Mouse (Mus musculus) heart, postnatal 0 days (tissue): ENCODE data around the gene Mta2. TPM values are rescaled to one million over a fixed set of nuclear protein-coding genes. Genes with fewer than 3 reads are reported as not detected.
A peak's percentile ranks its signal among the peaks of the same experiment; 100 is the strongest.

Experiments
- ATAC-seq: fragments of 200-750 bp; cut with Nextera tagmentation; 2 replicates; pipeline ENCODE4 v1.8.0; 2017; ENCODE audit warnings: low read depth, moderate number of reproducible peaks, moderate library complexity; ENCODE audit not compliant: insufficient read depth
- DNase-seq: peaks from one replicate; pipeline ENCODE4 v3.0.0-alpha.2; 2016; ENCODE audit warnings: low spot score
- H3K27ac ChIP-seq: fragments of 300-500 bp; sonication (generic); 2 replicates; pipeline ENCODE4 v1.5.1; 2014; ENCODE audit warnings: low read depth, mild to moderate bottlenecking
- H3K27me3 ChIP-seq: fragments of 300-500 bp; sonication (generic); 2 replicates; pipeline ENCODE4 v1.6.1; 2014; ENCODE audit warnings: low read length, mixed read lengths; ENCODE audit not compliant: control insufficient read depth, insufficient read depth
- H3K36me3 ChIP-seq: fragments of 300-500 bp; sonication (generic); replicated peaks from 2 replicates; pipeline ENCODE4 v1.6.1; 2014; ENCODE audit warnings: low read length, mixed read lengths; ENCODE audit not compliant: control insufficient read depth, insufficient read depth
- H3K4me1 ChIP-seq: fragments of 300-500 bp; sonication (generic); 2 replicates; pipeline ENCODE4 v1.6.1; 2014; ENCODE audit warnings: antibody characterized with exemption; ENCODE audit not compliant: control insufficient read depth, insufficient read depth
- H3K4me2 ChIP-seq: fragments of 300-500 bp; sonication (generic); 2 replicates; pipeline ENCODE4 v1.6.1; 2014; ENCODE audit warnings: low read depth, mild to moderate bottlenecking, low read length, moderate library complexity
- H3K4me3 ChIP-seq: fragments of 300-500 bp; sonication (generic); 2 replicates; pipeline ENCODE4 v1.5.1; 2014; ENCODE audit warnings: low read depth, low read length
- H3K9ac ChIP-seq: fragments of 300-500 bp; sonication (generic); replicated peaks from 2 replicates; pipeline ENCODE4 v1.6.1; 2014; ENCODE audit warnings: low read depth, low read length, mixed read lengths
- H3K9me3 ChIP-seq: fragments of 300-500 bp; sonication (generic); replicated peaks from 2 replicates; pipeline ENCODE4 v1.6.1; 2016; ENCODE audit warnings: low read length; ENCODE audit not compliant: control insufficient read depth
- CTCF ChIP-seq: IDR thresholded peaks from 2 replicates; pipeline ENCODE4 v1.5.1; 2016; ENCODE audit warnings: antibody characterized with exemption, control low read depth, low read depth
- EP300 ChIP-seq: IDR thresholded peaks from 2 replicates; pipeline ENCODE4 v1.6.1; 2016; ENCODE audit warnings: antibody characterized with exemption, low read depth
- WGBS: fragments of 180-500 bp; shearing (Covaris S2); extraction: QIAGEN DNeasy Blood & Tissue Kit; methylation state at CpG from one replicate; pipeline ENCODE4 v1.1.7; 2014; 5-methylcytosine and 5-hydroxymethylcytosine counted together
- polyA plus RNA-seq: library from polyadenylated mRNA; unstranded; fragments of >200 nt; fragmentation: Nextera tagmentation; extraction: Ambion mirVana; gene quantifications from 2 replicates; pipeline ENCODE4 v1.2.1, GENCODE M21; 2015
- total RNA-seq: library from RNA; depleted of rRNA; stranded (reverse); fragments of >200 nt; gene quantifications from 2 replicates; pipeline ENCODE4 v1.2.3, GENCODE M21; 2014; ENCODE audit warnings: low replicate concordance

The Mta2 gene
- total and polyA plus RNA-seq, 2 experiments from 2014 or later: 51.5 to 55.1 TPM

DNA sequence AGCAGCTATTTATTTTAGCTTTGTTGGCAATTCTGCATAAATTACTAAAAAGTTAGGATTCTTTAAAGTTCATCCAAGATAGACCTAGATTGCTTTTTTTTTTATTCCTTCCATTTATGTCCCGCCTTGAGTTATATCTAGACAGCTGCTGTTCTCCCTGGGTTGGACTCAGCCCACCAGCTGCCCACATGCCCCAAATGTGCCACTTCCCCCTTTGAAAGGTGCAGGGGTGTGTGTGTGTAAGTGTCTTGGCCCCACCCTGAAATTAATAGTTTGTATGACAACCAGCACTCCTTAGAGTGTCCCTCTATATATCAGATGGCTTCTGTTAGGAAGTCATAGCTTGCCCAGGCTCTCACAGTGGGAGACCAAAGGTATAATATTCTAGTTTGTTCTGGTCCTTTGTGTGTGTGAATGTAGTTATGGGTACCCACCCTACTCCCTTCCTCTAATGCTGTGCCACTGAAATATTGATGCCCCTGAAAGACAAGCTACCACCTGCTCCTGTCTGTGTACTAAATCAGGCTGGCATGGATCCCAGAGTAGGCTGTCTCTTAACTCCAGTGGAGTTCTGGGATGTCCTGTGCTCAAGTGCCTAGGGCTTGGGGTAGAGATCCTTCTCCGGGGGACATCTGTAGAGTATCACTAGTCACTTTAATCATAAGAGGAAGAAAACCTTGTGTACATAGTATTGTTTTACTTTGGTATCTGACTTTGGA lies 39.9 kb downstream of the Mta2 start:
- DNase-seq (no peak), ATAC-seq (0 out of 2 replicates have a peak, but pooled peaks have one; percentile 31)
- H3K27ac ChIP-seq: peak overlapping the region; percentile 41
- no peak for TF ChIP-seq CTCF
- TF ChIP-seq EP300: no peak
- no peak overlapping the region for H3K9ac ChIP-seq
- H3K4me3 ChIP-seq: no peak overlapping the region
- H3K9me3 ChIP-seq: no peaks in the 10 kb centered on the region
- H3K36me3 ChIP-seq: peaks cover 28% of the 10 kb centered on the region
- no peaks in the 10 kb centered on the region for H3K27me3 ChIP-seq
- H3K4me2 ChIP-seq: no peak overlapping the region
- 48% methylated on average over 2 of the region's 2 CpGs for WGBS
- peaks cover 51% of the 10 kb centered on the region for H3K4me1 ChIP-seq

GRCm38 (mm10) chr19:8982303-8983149 lies 40.9 kb downstream of the Mta2 start:
- no peak overlapping the region for H3K4me2 ChIP-seq
- H3K27ac ChIP-seq: peak overlapping the region; percentile 69
- ATAC-seq (no peak), DNase-seq (no peak)
- H3K27me3 ChIP-seq: no peaks in the 10 kb centered on the region
- peaks cover 54% of the 10 kb centered on the region for H3K4me1 ChIP-seq
- no peaks in the 10 kb centered on the region for H3K9me3 ChIP-seq
- H3K9ac ChIP-seq: 0 out of 2 replicates have a peak overlapping the region, but pooled peaks have one; percentile 12
- H3K4me3 ChIP-seq: no peak overlapping the region
- no peak for TF ChIP-seq CTCF
- H3K36me3 ChIP-seq: peaks cover 21% of the 10 kb centered on the region
- WGBS: 41% methylated on average over 5 of the region's 5 CpGs

DNA sequence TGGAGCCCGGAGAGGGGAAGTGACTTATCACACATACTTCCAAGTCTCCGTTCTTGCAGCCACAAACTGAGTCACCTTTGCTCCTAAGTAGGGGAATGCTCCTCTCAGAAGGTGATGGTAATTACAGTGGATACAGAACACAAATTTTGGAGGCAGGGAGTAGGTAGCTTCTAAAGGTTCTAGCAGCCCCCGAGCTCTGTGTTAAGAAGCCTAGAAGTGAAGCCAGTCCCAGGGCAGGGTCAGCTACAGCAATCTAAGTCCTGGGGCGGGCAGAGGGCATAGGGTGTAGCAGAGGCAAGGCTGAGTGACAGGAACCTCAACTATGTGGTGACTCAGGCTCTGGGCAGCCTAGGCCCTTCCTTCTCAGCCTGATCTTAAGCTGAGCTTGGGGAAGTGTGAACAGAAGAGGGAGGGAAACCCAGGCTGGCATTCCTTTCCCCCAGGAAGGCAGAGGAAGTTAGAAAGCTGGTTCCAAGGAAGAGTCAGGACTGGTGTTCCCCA lies 41.5 kb downstream of the Mta2 start:
- peak overlapping the region; percentile 69 for H3K27ac ChIP-seq
- peaks cover 60% of the 10 kb centered on the region for H3K4me1 ChIP-seq
- TF ChIP-seq EP300 (no peak), CTCF (no peak)
- 14% methylated on average over 4 of the region's 4 CpGs for WGBS
- DNase-seq (peak; percentile 46), ATAC-seq (0 out of 2 replicates have a peak, but pooled peaks have one; percentile 16)
- H3K27me3 ChIP-seq: no peaks in the 10 kb centered on the region
- H3K4me2 ChIP-seq: no peak overlapping the region
- H3K4me3 ChIP-seq: no peak overlapping the region
- no peaks in the 10 kb centered on the region for H3K9me3 ChIP-seq
- H3K36me3 ChIP-seq: peaks cover 14% of the 10 kb centered on the region
- H3K9ac ChIP-seq: 0 out of 2 replicates have a peak overlapping the region, but pooled peaks have one; percentile 12

DNA sequence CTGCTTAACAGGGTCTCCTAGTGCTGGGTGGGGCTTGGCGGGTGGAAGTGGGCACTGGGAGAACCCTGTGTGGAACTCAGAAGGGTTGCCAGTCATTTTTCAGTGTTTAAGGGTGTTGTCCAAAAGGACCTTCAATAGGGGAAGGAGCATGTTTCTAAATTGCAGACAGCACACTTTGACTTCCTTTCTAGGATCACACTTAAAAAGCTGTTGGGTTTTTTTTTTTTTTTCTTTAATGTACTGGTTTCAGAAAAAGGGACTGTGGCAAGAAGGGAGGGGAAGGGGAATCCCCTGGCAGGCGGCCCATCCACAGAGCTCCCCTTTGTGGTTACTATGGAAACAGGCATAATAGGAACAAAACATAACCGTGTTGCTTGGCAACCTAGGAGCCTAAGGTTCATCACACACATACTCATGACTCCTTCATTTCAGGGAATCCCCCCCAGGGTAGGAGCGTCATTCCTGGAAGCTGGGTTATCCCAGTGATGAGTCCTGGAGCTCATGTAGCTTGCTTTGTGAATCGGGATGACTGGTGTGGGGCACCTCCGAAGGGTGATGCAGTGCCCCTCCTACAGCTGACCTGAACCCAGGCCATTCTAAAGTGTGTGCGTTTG lies 42.7 kb downstream of the Mta2 start:
- H3K9me3 ChIP-seq: no peaks in the 10 kb centered on the region
- TF ChIP-seq CTCF (no peak), EP300 (no peak)
- no peak overlapping the region for H3K4me2 ChIP-seq
- no peaks in the 10 kb centered on the region for H3K27me3 ChIP-seq
- no peak overlapping the region for H3K4me3 ChIP-seq
- no peak overlapping the region for H3K9ac ChIP-seq
- ATAC-seq (no peak), DNase-seq (peak; percentile 86)
- H3K36me3 ChIP-seq: peaks cover 2% of the 10 kb centered on the region
- H3K27ac ChIP-seq: peak overlapping the region; percentile 69
- H3K4me1 ChIP-seq: peaks cover 65% of the 10 kb centered on the region
- 23% methylated on average over 7 of the region's 7 CpGs for WGBS

- H3K27ac ChIP-seq: no peak overlapping the region
- WGBS: 30% methylated on average over 5 of the region's 5 CpGs
- no peak for TF ChIP-seq CTCF
- no peak for TF ChIP-seq EP300
These were observed 44.2 kb downstream of the Mta2 start for GRCm38 (mm10) chr19:8985891-8986290.

More at GRCm38 (mm10) chr19:8985891-8986290, 44.2 kb downstream of the Mta2 start:
- no peak overlapping the region for H3K9ac ChIP-seq
- peaks cover 65% of the 10 kb centered on the region for H3K4me1 ChIP-seq
- no peak overlapping the region for H3K4me3 ChIP-seq
- no peaks in the 10 kb centered on the region for H3K27me3 ChIP-seq
- no peak for DNase-seq
- no peak for ATAC-seq
- no peak overlapping the region for H3K4me2 ChIP-seq
- H3K9me3 ChIP-seq: no peaks in the 10 kb centered on the region
- no peaks in the 10 kb centered on the region for H3K36me3 ChIP-seq
